Mouse (Mus musculus): Measurements from ENCODE around the gene Wnt7b. TPM values are rescaled to one million over a fixed set of nuclear protein-coding genes. Genes with fewer than 3 reads are reported as not detected.

The Wnt7b gene
- polyA plus RNA-seq, 1 experiment from 2014 or later = 0.38 TPM

DNA sequence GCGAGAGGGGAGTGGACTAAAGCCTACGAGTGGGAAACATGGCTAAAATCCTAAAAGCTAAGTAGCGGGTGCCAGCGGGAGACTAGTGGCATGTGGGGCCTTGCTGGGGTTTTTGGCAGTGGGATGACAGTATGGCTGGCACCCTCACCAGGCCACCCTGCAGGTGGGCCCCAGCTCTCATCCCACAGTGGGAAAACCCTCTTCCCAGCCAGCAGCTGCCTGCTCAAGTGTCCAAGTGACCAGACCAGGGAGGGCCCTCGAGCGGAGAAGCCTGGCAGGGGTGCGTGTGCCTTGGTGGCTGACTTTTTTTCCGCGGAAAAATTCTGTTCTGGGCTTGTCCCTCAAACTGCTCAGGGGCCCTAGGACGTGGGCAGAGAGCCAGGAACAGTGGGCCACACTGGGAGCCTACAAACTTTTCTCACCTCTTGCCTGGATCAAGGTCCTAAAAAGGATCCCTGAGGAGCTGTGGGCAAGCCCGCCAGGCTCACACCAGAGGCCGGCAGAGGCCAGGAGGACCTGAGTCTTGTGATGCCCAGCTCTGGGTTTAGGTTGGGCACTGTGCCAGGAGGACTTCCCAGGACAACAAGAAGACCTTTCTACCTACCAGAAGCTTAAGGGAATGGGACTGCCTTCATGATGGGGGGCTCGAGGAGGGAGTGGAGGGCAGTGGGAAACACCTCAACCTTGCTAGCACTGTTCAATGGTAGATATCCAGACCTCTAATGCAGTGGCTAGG, 18.1 kb downstream of the Wnt7b start:
- H3K9me3 ChIP-seq (replicated peaks) = no peaks in the 10 kb centered on the region
- no peak overlapping the region for H3K4me3 ChIP-seq
- H3K27me3 ChIP-seq (replicated peaks) = peaks cover 9% of the 10 kb centered on the region
- H3K27ac ChIP-seq = no peak overlapping the region
- H3K9ac ChIP-seq = no peak overlapping the region
- ATAC-seq = no peak
- H3K4me2 ChIP-seq = no peak overlapping the region
- H3K4me1 ChIP-seq = no peaks in the 10 kb centered on the region
- H3K36me3 ChIP-seq = no peaks in the 10 kb centered on the region
- 63% methylated on average over 13 of the region's 13 CpGs for WGBS (ENCODE audit: insufficient replicate concordance)

- Histone ChIP-seq H3K4me1 (no peaks in the 10 kb centered on the region), H3K9ac (no peak overlapping the region), H3K9me3 (replicated peaks) (no peaks in the 10 kb centered on the region), H3K27me3 (replicated peaks) (peaks cover 2% of the 10 kb centered on the region), H3K4me3 (no peak overlapping the region), H3K27ac (no peak overlapping the region), H3K36me3 (no peaks in the 10 kb centered on the region), H3K4me2 (no peak overlapping the region)
- no peak for ATAC-seq
- 76% methylated on average over 12 of the region's 12 CpGs for WGBS (ENCODE audit: insufficient replicate concordance)
Observed at GRCm38 (mm10) chr15:85561953-85562352, 20.3 kb downstream of the Wnt7b start.

DNA sequence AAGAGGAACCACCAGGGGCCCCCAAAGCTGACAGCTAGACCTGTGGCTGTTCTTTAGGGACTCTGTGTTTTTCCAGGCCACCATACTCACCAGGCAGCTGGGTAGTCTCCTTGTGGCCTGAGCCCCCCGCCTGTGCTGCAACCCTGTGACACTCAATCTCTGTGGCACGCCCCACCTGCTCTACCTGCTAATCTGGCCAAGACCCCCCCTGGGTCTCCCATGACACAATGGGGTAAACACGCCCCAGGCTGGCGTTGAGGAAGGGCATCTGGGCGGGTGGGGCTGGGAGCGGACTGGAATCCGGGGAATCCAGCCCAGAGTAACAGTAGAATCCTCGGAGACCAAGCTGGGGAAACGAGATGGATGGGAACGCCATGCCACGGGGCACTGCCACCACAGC, 21.4 kb downstream of the Wnt7b start:
- no peaks in the 10 kb centered on the region for H3K36me3 ChIP-seq
- H3K4me3 ChIP-seq = no peak overlapping the region
- no peak overlapping the region for H3K9ac ChIP-seq
- peaks cover 3% of the 10 kb centered on the region; the same call in 1 of the 2 replicates for H3K27me3 ChIP-seq (replicated peaks)
- WGBS (ENCODE audit: insufficient replicate concordance) = 62% methylated on average over 11 of the region's 11 CpGs
- no peak overlapping the region for H3K27ac ChIP-seq
- H3K9me3 ChIP-seq (replicated peaks) = no peaks in the 10 kb centered on the region
- ATAC-seq = no peak
- no peak overlapping the region for H3K4me2 ChIP-seq
- H3K4me1 ChIP-seq = no peaks in the 10 kb centered on the region

GRCm38 (mm10) chr15:85558840-85559540, 23.3 kb downstream of the Wnt7b start:
- WGBS (ENCODE audit: insufficient replicate concordance) = 77% methylated on average over 25 of the region's 25 CpGs
- Histone ChIP-seq H3K4me3 (no peak overlapping the region), H3K9me3 (replicated peaks) (no peaks in the 10 kb centered on the region), H3K36me3 (no peaks in the 10 kb centered on the region), H3K27me3 (replicated peaks) (0 out of 2 replicates have a peak, but pooled peaks cover 7% of the 10 kb centered on the region), H3K9ac (no peak overlapping the region), H3K4me1 (no peaks in the 10 kb centered on the region), H3K4me2 (no peak overlapping the region), H3K27ac (no peak overlapping the region)
- ATAC-seq = no peak

DNA sequence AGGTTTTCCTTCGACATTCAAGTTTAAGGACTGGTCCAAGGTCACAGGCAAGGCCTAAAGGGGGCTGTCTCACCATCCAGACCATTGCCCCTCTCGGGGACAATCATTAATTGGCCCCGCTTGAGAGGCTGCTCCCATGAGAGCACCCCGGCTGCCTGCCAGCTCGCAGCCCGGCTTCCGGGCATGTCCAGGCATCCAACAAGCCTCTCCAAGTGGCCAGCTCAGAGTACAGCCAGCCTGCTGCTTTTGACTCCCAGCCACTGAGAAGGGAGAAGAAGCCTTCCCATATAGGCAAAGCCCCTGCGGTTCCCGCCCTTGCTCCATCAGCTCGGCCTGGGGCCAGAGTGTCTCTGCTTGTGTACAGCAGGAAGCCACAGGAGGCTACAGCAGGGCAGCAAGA, 26.5 kb downstream of the Wnt7b start:
- ATAC-seq = no peak
- H3K4me2 ChIP-seq = no peak overlapping the region
- no peak overlapping the region for H3K27ac ChIP-seq
- no peaks in the 10 kb centered on the region for H3K4me1 ChIP-seq
- H3K9ac ChIP-seq = no peak overlapping the region
- whole genome bisulfite sequencing (ENCODE audit: insufficient replicate concordance) = 60% methylated on average over 10 of the region's 10 CpGs
- no peaks in the 10 kb centered on the region for H3K9me3 ChIP-seq (replicated peaks)
- H3K36me3 ChIP-seq = no peaks in the 10 kb centered on the region
- H3K4me3 ChIP-seq = no peak overlapping the region
- H3K27me3 ChIP-seq (replicated peaks) = 0 out of 2 replicates have a peak, but pooled peaks cover 7% of the 10 kb centered on the region

GRCm38 (mm10) chr15:85553421-85553820, 28.9 kb downstream of the Wnt7b start:
- H3K9me3 ChIP-seq (replicated peaks) = no peaks in the 10 kb centered on the region
- WGBS (ENCODE audit: insufficient replicate concordance) = 78% methylated on average over 11 of the region's 11 CpGs

DNA sequence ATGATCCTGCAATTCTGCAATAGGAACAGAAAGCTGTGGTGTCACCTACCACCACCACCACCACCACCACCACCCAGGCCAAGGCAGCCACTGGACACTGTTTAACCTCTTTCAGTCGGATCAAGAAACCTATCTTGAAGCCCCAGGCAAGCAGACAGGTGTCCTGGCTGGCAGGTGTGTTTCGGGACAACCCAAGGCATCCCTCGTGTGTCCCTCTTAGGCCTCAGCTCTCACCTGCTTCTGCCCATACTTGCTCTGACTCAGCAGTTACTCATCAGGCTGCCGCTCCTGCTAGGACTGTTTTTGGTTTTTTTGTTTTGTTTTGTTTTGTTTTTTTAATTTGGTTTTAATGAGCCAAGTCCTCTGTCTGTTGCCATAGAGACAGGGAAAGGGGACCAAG, 35.8 kb downstream of the Wnt7b start:
- 53% methylated on average over 4 of the region's 4 CpGs for WGBS (ENCODE audit: insufficient replicate concordance)
- Histone ChIP-seq H3K9ac (no peak overlapping the region), H3K36me3 (no peaks in the 10 kb centered on the region), H3K4me2 (no peak overlapping the region), H3K27ac (no peak overlapping the region), H3K4me3 (no peak overlapping the region), H3K27me3 (replicated peaks) (peaks cover 27% of the 10 kb centered on the region; the same call in 1 of the 2 replicates), H3K4me1 (no peaks in the 10 kb centered on the region), H3K9me3 (replicated peaks) (no peaks in the 10 kb centered on the region)
- ATAC-seq = no peak

More at GRCm38 (mm10) chr15:85553421-85553820, 28.9 kb downstream of the Wnt7b start:
- no peaks in the 10 kb centered on the region for H3K4me1 ChIP-seq
- no peak overlapping the region for H3K4me3 ChIP-seq
- H3K27me3 ChIP-seq (replicated peaks) = 0 out of 2 replicates have a peak, but pooled peaks cover 7% of the 10 kb centered on the region
- no peak overlapping the region for H3K27ac ChIP-seq
- no peak overlapping the region for H3K9ac ChIP-seq
- H3K4me2 ChIP-seq = no peak overlapping the region
- H3K36me3 ChIP-seq = no peaks in the 10 kb centered on the region
- ATAC-seq = no peak

DNA sequence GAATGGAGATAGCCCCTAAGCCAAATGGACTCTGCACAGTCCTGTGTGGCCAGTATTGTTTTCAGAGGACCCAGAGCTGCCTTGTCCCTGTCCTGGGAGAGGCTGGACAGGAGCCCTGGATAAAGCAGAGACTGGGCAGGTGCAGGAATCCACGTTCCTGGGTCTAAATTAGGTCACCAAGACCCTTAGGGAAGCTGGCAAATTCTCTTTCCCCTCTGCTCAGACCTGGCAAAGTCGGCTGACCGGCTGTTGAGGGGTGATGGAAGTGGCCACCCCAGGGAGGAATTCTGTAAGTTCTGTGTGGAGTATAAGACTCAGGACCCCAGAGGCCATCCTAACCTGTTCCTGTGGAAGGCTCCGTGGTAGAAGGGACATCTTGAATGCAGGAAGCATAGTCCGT, 36.9 kb downstream of the Wnt7b start:
- Histone ChIP-seq H3K4me2 (no peak overlapping the region), H3K27me3 (replicated peaks) (peaks cover 27% of the 10 kb centered on the region; the same call in 1 of the 2 replicates), H3K4me3 (no peak overlapping the region), H3K9me3 (replicated peaks) (no peaks in the 10 kb centered on the region), H3K36me3 (no peaks in the 10 kb centered on the region), H3K27ac (no peak overlapping the region), H3K4me1 (no peaks in the 10 kb centered on the region), H3K9ac (no peak overlapping the region)
- ATAC-seq = no peak
- WGBS (ENCODE audit: insufficient replicate concordance) = 47% methylated on average over 5 of the region's 5 CpGs

DNA sequence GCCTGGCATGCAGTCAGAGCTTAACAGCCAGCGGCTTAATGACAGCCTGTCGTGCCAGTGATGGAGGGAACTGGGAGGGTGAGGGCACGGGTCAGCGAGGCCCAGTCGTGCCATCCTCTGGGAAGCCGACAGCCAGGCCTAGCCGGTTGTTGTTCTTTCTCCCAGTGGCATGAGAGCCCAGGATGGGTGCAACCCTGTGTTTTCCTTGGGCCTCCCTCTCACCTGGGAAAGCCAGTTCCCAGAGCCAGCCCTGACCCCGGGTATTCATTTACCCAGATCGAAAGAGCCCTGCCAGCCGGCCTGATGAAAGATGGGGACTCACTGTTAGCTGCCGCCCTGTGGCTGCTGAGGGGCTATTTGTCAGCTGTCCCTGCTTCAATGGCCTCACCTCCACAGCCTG, 44.1 kb downstream of the Wnt7b start:
- Histone ChIP-seq H3K4me1 (no peaks in the 10 kb centered on the region), H3K4me2 (no peak overlapping the region), H3K9ac (no peak overlapping the region), H3K4me3 (no peak overlapping the region), H3K27me3 (replicated peaks) (peaks cover 27% of the 10 kb centered on the region), H3K9me3 (replicated peaks) (no peaks in the 10 kb centered on the region), H3K36me3 (no peaks in the 10 kb centered on the region), H3K27ac (no peak overlapping the region)
- ATAC-seq = no peak
- 65% methylated on average over 11 of the region's 11 CpGs for WGBS (ENCODE audit: insufficient replicate concordance)

DNA sequence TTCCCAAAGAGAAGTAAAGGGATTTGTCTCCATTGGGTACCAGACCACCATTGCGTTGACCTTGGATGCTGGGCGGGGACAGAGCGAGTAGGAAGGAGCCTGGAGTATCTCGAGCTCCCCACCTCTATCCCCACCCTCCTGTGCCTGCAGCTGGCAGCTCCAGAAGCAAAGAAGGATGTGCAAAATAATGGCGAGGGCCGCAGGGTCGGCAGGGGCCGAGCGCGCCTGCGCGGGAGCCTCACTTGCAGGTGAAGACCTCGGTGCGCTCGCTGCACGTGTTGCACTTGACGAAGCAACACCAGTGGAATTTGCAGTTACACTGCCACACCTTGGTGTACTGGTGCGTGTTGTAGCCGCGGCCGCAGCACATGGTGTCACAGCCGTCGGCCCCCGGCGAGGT, 45.1 kb downstream of the Wnt7b start:
- H3K9me3 ChIP-seq (replicated peaks) = no peaks in the 10 kb centered on the region
- ATAC-seq = no peak
- H3K27me3 ChIP-seq (replicated peaks) = peaks cover 24% of the 10 kb centered on the region; the same call in 1 of the 2 replicates
- H3K4me2 ChIP-seq = no peak overlapping the region
- no peak overlapping the region for H3K27ac ChIP-seq
- no peaks in the 10 kb centered on the region for H3K36me3 ChIP-seq
- H3K4me3 ChIP-seq = no peak overlapping the region
- H3K4me1 ChIP-seq = no peaks in the 10 kb centered on the region
- 72% methylated on average over 25 of the region's 25 CpGs for WGBS (ENCODE audit: insufficient replicate concordance)
- no peak overlapping the region for H3K9ac ChIP-seq

DNA sequence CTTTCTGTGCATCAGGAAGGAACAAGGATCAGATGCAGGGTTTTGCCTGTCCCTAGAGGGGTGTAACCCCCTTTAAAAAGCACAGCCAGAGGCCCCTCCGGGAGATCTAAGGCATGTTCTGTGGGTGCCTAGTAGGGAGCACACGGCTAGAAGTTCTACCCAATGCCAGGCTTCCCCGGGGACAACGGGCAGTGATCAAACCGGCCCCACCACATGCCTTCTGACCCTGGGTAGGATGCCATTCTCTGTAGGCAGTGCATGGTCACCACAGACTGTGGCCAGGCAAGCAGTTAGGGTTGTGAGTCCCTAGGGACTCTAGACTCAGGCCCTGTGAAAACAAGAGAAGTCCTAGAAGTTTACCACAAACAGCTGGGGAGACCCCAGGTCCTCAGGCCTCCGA, 47.6 kb downstream of the Wnt7b start:
- Histone ChIP-seq H3K27ac (no peak overlapping the region), H3K9ac (no peak overlapping the region), H3K9me3 (replicated peaks) (no peaks in the 10 kb centered on the region), H3K4me3 (no peak overlapping the region), H3K36me3 (no peaks in the 10 kb centered on the region), H3K4me1 (no peaks in the 10 kb centered on the region), H3K4me2 (no peak overlapping the region), H3K27me3 (replicated peaks) (peaks cover 24% of the 10 kb centered on the region; the same call in 1 of the 2 replicates)
- 74% methylated on average over 6 of the region's 6 CpGs for WGBS (ENCODE audit: insufficient replicate concordance)
- no peak for ATAC-seq

DNA sequence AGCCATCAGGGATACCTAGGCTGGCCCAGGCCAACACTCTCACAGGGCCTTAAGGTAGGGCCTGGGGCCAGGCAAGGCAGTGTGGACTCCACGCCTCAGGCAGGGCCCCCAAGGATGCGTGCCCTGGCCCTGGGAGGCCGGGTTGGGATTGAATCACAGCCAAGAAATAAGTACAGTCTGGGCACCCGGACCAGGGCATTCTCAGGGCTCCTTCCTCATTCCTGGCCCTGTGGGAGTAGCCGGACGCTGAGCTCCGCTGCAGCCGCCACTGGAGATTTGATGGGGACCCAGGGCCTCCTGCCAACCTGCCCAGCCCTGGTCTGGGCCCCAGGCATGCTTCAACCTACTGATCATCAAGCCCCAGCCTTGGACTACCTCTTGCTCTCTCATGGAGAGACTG, 48.1 kb downstream of the Wnt7b start:
- no peak overlapping the region for H3K9ac ChIP-seq
- ATAC-seq = no peak
- H3K4me2 ChIP-seq = no peak overlapping the region
- H3K27ac ChIP-seq = no peak overlapping the region
- H3K4me1 ChIP-seq = no peaks in the 10 kb centered on the region
- 53% methylated on average over 8 of the region's 8 CpGs for WGBS (ENCODE audit: insufficient replicate concordance)
- H3K4me3 ChIP-seq = no peak overlapping the region
- H3K9me3 ChIP-seq (replicated peaks) = no peaks in the 10 kb centered on the region
- H3K27me3 ChIP-seq (replicated peaks) = peaks cover 24% of the 10 kb centered on the region; the same call in 1 of the 2 replicates
- no peaks in the 10 kb centered on the region for H3K36me3 ChIP-seq
